Mouse (Mus musculus): Measurements from ENCODE around the gene Efr3b. TPM values are rescaled to one million over a fixed set of nuclear protein-coding genes. Genes with fewer than 3 reads are reported as not detected.

The Efr3b gene
- polyA plus RNA-seq, 1 experiment from 2014 or later = 3.1 TPM

- 44% methylated on average over 4 of the region's 4 CpGs for WGBS
- ATAC-seq (ENCODE audit: low FRiP score, low TSS enrichment) = no peak; the same call in 1 of the 2 replicates
- Histone ChIP-seq H3K9ac (ENCODE audit: low read depth, low read length) (no peak overlapping the region), H3K27ac (ENCODE audit: low read depth, low read length) (no peak overlapping the region), H3K4me3 (ENCODE audit: low read length) (no peak overlapping the region), H3K4me1 (ENCODE audit: control insufficient read depth, insufficient read depth, low read length) (no peaks in the 10 kb centered on the region), H3K4me2 (replicated peaks; ENCODE audit: low read depth, low read length) (no peak overlapping the region), H3K36me3 (ENCODE audit: control insufficient read depth, insufficient read depth, low read length) (no peaks in the 10 kb centered on the region), H3K27me3 (ENCODE audit: control insufficient read depth, insufficient read depth, low read length) (no peaks in the 10 kb centered on the region), H3K9me3 (ENCODE audit: control insufficient read depth, low read length) (no peaks in the 10 kb centered on the region)
Measured at GRCm38 (mm10) chr12:4007181-4007580, 31.5 kb downstream of the Efr3b start.

GRCm38 (mm10) chr12:4006079-4006478, 32.6 kb downstream of the Efr3b start:
- H3K9me3 ChIP-seq (ENCODE audit: control insufficient read depth, low read length) = no peaks in the 10 kb centered on the region
- no peak overlapping the region for H3K9ac ChIP-seq (ENCODE audit: low read depth, low read length)
- ATAC-seq (ENCODE audit: low FRiP score, low TSS enrichment) = no peak
- no peak overlapping the region for H3K4me2 ChIP-seq (replicated peaks; ENCODE audit: low read depth, low read length)
- no peak overlapping the region for H3K4me3 ChIP-seq (ENCODE audit: low read length)
- no peaks in the 10 kb centered on the region for H3K36me3 ChIP-seq (ENCODE audit: control insufficient read depth, insufficient read depth, low read length)
- H3K4me1 ChIP-seq (ENCODE audit: control insufficient read depth, insufficient read depth, low read length) = no peaks in the 10 kb centered on the region
- H3K27me3 ChIP-seq (ENCODE audit: control insufficient read depth, insufficient read depth, low read length) = no peaks in the 10 kb centered on the region
- H3K27ac ChIP-seq (ENCODE audit: low read depth, low read length) = no peak overlapping the region
- WGBS = 85% methylated on average over 7 of the region's 7 CpGs

GRCm38 (mm10) chr12:4004648-4005047, 34.1 kb downstream of the Efr3b start:
- Histone ChIP-seq H3K27me3 (ENCODE audit: control insufficient read depth, insufficient read depth, low read length) (no peaks in the 10 kb centered on the region), H3K4me3 (ENCODE audit: low read length) (no peak overlapping the region), H3K9me3 (ENCODE audit: control insufficient read depth, low read length) (no peaks in the 10 kb centered on the region), H3K36me3 (ENCODE audit: control insufficient read depth, insufficient read depth, low read length) (no peaks in the 10 kb centered on the region), H3K4me2 (replicated peaks; ENCODE audit: low read depth, low read length) (no peak overlapping the region), H3K27ac (ENCODE audit: low read depth, low read length) (no peak overlapping the region), H3K4me1 (ENCODE audit: control insufficient read depth, insufficient read depth, low read length) (no peaks in the 10 kb centered on the region), H3K9ac (ENCODE audit: low read depth, low read length) (no peak overlapping the region)
- 19% methylated on average over 6 of the region's 6 CpGs for WGBS
- ATAC-seq (ENCODE audit: low FRiP score, low TSS enrichment) = no peak

GRCm38 (mm10) chr12:4000406-4000805, 38.3 kb downstream of the Efr3b start:
- H3K36me3 ChIP-seq (ENCODE audit: control insufficient read depth, insufficient read depth, low read length) = no peaks in the 10 kb centered on the region
- H3K9ac ChIP-seq (ENCODE audit: low read depth, low read length) = no peak overlapping the region
- no peak overlapping the region for H3K4me3 ChIP-seq (ENCODE audit: low read length)
- no peaks in the 10 kb centered on the region for H3K4me1 ChIP-seq (ENCODE audit: control insufficient read depth, insufficient read depth, low read length)
- no peaks in the 10 kb centered on the region for H3K27me3 ChIP-seq (ENCODE audit: control insufficient read depth, insufficient read depth, low read length)
- no peaks in the 10 kb centered on the region for H3K9me3 ChIP-seq (ENCODE audit: control insufficient read depth, low read length)
- H3K27ac ChIP-seq (ENCODE audit: low read depth, low read length) = no peak overlapping the region
- ATAC-seq (ENCODE audit: low FRiP score, low TSS enrichment) = no peak
- H3K4me2 ChIP-seq (replicated peaks; ENCODE audit: low read depth, low read length) = no peak overlapping the region
- WGBS = 95% methylated on average over 5 of the region's 5 CpGs

- no peak overlapping the region for H3K4me2 ChIP-seq (replicated peaks; ENCODE audit: low read depth, low read length)
- WGBS = 85% methylated on average over 9 of the region's 9 CpGs
Measured at GRCm38 (mm10) chr12:3996749-3997148, 42.0 kb downstream of the Efr3b start.

GRCm38 (mm10) chr12:3991047-3991446, 47.7 kb downstream of the Efr3b start:
- no peak overlapping the region for H3K4me3 ChIP-seq (ENCODE audit: low read length)
- H3K36me3 ChIP-seq (ENCODE audit: control insufficient read depth, insufficient read depth, low read length) = no peaks in the 10 kb centered on the region
- no peaks in the 10 kb centered on the region for H3K27me3 ChIP-seq (ENCODE audit: control insufficient read depth, insufficient read depth, low read length)
- 78% methylated on average over 3 of the region's 3 CpGs for WGBS
- no peaks in the 10 kb centered on the region for H3K4me1 ChIP-seq (ENCODE audit: control insufficient read depth, insufficient read depth, low read length)
- H3K9me3 ChIP-seq (ENCODE audit: control insufficient read depth, low read length) = no peaks in the 10 kb centered on the region
- no peak overlapping the region for H3K4me2 ChIP-seq (replicated peaks; ENCODE audit: low read depth, low read length)
- H3K9ac ChIP-seq (ENCODE audit: low read depth, low read length) = no peak overlapping the region
- no peak overlapping the region for H3K27ac ChIP-seq (ENCODE audit: low read depth, low read length)
- no peak for ATAC-seq (ENCODE audit: low FRiP score, low TSS enrichment)

More at GRCm38 (mm10) chr12:3996749-3997148, 42.0 kb downstream of the Efr3b start:
- no peak overlapping the region for H3K27ac ChIP-seq (ENCODE audit: low read depth, low read length)
- ATAC-seq (ENCODE audit: low FRiP score, low TSS enrichment) = no peak
- H3K9me3 ChIP-seq (ENCODE audit: control insufficient read depth, low read length) = no peaks in the 10 kb centered on the region
- H3K9ac ChIP-seq (ENCODE audit: low read depth, low read length) = no peak overlapping the region
- no peaks in the 10 kb centered on the region for H3K27me3 ChIP-seq (ENCODE audit: control insufficient read depth, insufficient read depth, low read length)
- no peaks in the 10 kb centered on the region for H3K36me3 ChIP-seq (ENCODE audit: control insufficient read depth, insufficient read depth, low read length)
- H3K4me3 ChIP-seq (ENCODE audit: low read length) = no peak overlapping the region
- no peaks in the 10 kb centered on the region for H3K4me1 ChIP-seq (ENCODE audit: control insufficient read depth, insufficient read depth, low read length)

- H3K36me3 ChIP-seq (ENCODE audit: control insufficient read depth, insufficient read depth, low read length) = no peaks in the 10 kb centered on the region
- H3K4me3 ChIP-seq (ENCODE audit: low read length) = no peak overlapping the region
- ATAC-seq (ENCODE audit: low FRiP score, low TSS enrichment) = no peak
- no peak overlapping the region for H3K9ac ChIP-seq (ENCODE audit: low read depth, low read length)
- 36% methylated on average over 2 of the region's 2 CpGs for WGBS
- no peaks in the 10 kb centered on the region for H3K9me3 ChIP-seq (ENCODE audit: control insufficient read depth, low read length)
- no peak overlapping the region for H3K4me2 ChIP-seq (replicated peaks; ENCODE audit: low read depth, low read length)
- 0 out of 2 replicates have a peak overlapping the region, but pooled peaks have one; percentile 8 for H3K27ac ChIP-seq (ENCODE audit: low read depth, low read length)
- no peaks in the 10 kb centered on the region for H3K27me3 ChIP-seq (ENCODE audit: control insufficient read depth, insufficient read depth, low read length)
- H3K4me1 ChIP-seq (ENCODE audit: control insufficient read depth, insufficient read depth, low read length) = no peaks in the 10 kb centered on the region
Measured at GRCm38 (mm10) chr12:3989943-3990342, 48.8 kb downstream of the Efr3b start.

GRCm38 (mm10) chr12:3984446-3984845, 54.3 kb downstream of the Efr3b start:
- no peaks in the 10 kb centered on the region for H3K36me3 ChIP-seq (ENCODE audit: control insufficient read depth, insufficient read depth, low read length)
- H3K9ac ChIP-seq (ENCODE audit: low read depth, low read length) = no peak overlapping the region
- no peak overlapping the region for H3K27ac ChIP-seq (ENCODE audit: low read depth, low read length)
- no peaks in the 10 kb centered on the region for H3K27me3 ChIP-seq (ENCODE audit: control insufficient read depth, insufficient read depth, low read length)
- H3K9me3 ChIP-seq (ENCODE audit: control insufficient read depth, low read length) = no peaks in the 10 kb centered on the region
- H3K4me3 ChIP-seq (ENCODE audit: low read length) = no peak overlapping the region
- peaks cover 3% of the 10 kb centered on the region; the same call in 1 of the 2 replicates for H3K4me1 ChIP-seq (ENCODE audit: control insufficient read depth, insufficient read depth, low read length)
- H3K4me2 ChIP-seq (replicated peaks; ENCODE audit: low read depth, low read length) = no peak overlapping the region
- WGBS = 76% methylated on average over 9 of the region's 9 CpGs
- ATAC-seq (ENCODE audit: low FRiP score, low TSS enrichment) = no peak

- ATAC-seq (ENCODE audit: low FRiP score, low TSS enrichment) = no peak
- Histone ChIP-seq H3K4me2 (replicated peaks; ENCODE audit: low read depth, low read length) (no peak overlapping the region), H3K27me3 (ENCODE audit: control insufficient read depth, insufficient read depth, low read length) (no peaks in the 10 kb centered on the region), H3K27ac (ENCODE audit: low read depth, low read length) (no peak overlapping the region), H3K4me3 (ENCODE audit: low read length) (no peak overlapping the region), H3K4me1 (ENCODE audit: control insufficient read depth, insufficient read depth, low read length) (peaks cover 3% of the 10 kb centered on the region; the same call in 1 of the 2 replicates), H3K9ac (ENCODE audit: low read depth, low read length) (no peak overlapping the region), H3K36me3 (ENCODE audit: control insufficient read depth, insufficient read depth, low read length) (no peaks in the 10 kb centered on the region), H3K9me3 (ENCODE audit: control insufficient read depth, low read length) (no peaks in the 10 kb centered on the region)
- WGBS = 0% methylated on average over 1 of the region's 1 CpGs
Measured at GRCm38 (mm10) chr12:3983736-3984135, 55.0 kb downstream of the Efr3b start.
